Mouse (Mus musculus): ENCODE data around the gene Stub1.

DNA sequence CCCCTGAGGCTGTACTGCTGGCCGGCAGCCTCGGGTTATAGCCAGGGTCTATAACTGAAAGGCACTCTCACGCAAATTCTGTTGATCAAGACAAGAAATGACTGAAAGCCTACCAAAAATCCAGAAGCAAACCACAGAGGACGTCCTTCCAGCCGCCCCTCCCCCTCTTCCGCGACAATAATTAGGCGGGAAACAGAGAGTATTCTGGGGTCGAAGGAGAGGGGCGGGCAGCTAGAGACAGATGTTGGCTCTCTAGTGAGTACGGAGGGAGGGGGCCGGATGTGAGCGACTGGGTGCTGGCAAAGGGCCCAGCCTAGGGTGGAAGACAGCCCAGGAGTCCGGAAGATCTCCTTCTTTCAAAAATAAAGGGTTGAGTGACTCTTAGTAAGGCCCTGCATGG, 40.6 kb downstream of the Stub1 start, which contains the start of gene Fam173a:
- TF ChIP-seq POLR2A (IDR thresholded peaks at IDR 0.05; ENCODE audit: control insufficient read depth in 1 of 2, insufficient read depth in 1 of 2, low read depth in 1 of 2, low read length in 2 of 2, poor library complexity in 1 of 2), result peak; percentile 12 to 17; a peak in 1 of 4 replicates
- no peak for TF ChIP-seq GABPA (IDR thresholded peaks at IDR 0.05; ENCODE audit: low read depth, low read length)
- no peak; the same call in 1 of the 2 replicates for TF ChIP-seq CHD2 (IDR thresholded peaks at IDR 0.05; ENCODE audit: low read length)
- TF ChIP-seq CTCF (IDR thresholded peaks at IDR 0.05 in 2 of 3, conservative IDR thresholded peaks at IDR 0.05 in 1 of 3; ENCODE audit: control insufficient read depth in 1 of 3, insufficient read depth in 1 of 3, low read depth in 2 of 3, low read length in 3 of 3, poor library complexity in 1 of 3, severe bottlenecking in 1 of 3), result no peak
- TF ChIP-seq MEF2A (IDR thresholded peaks at IDR 0.05; ENCODE audit: extremely low read depth, insufficient replicate concordance, low read depth, low read length, poor library complexity, severe bottlenecking), result no peak
- TF ChIP-seq MYC (IDR thresholded peaks at IDR 0.05; ENCODE audit: low read depth, low read length), result peak; percentile 25; the same call in 1 of the 2 replicates
- TF ChIP-seq POLR2AphosphoS2 (IDR thresholded peaks at IDR 0.05; ENCODE audit: low read length), result peak; percentile 90
- peak in 1 of 2 experiments; percentile 37; a peak in 1 of 4 replicates for TF ChIP-seq EP300 (IDR thresholded peaks at IDR 0.05; ENCODE audit: low read depth in 1 of 2, low read length in 2 of 2)
- peak; percentile 61; the same call in 1 of the 2 replicates for TF ChIP-seq ZMIZ1 (IDR thresholded peaks at IDR 0.05; ENCODE audit: low read depth, low read length)
- TF ChIP-seq MAFK (IDR thresholded peaks at IDR 0.05; ENCODE audit: borderline replicate concordance, low read depth, low read length), result no peak
